Mouse (Mus musculus): ENCODE measurements around the gene Slc35f3. TPM values are rescaled to one million over a fixed set of nuclear protein-coding genes. Genes with fewer than 3 reads are reported as not detected.

Gene Slc35f3
- polyA plus RNA-seq, 1 experiment from 2014 or later = 0.68 TPM

DNA sequence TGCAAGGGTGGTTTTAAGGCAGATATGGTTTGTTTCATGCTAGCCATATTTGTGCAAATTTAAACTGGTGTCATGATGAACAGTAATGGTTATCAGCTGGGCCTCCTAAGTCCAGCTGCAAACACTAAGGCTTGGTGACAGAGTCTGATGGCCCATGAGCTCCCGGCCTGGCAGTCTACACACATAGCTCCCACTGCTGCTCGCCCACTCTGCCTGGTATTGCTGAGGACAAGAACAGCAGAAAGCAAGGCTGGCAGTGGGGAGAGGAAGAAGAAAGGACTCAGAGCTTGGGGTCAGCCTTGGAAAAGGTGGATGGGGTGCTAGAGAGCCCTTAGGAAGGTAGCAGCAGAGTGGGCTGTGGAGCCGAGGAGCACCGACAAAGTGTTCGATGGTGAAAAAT, 131.3 kb downstream of the Slc35f3 start:
- TF ChIP-seq EP300 (optimal IDR thresholded peaks at IDR 0.05) = no peak
- TF ChIP-seq CTCF (IDR thresholded peaks at IDR 0.05; ENCODE audit: low read depth) = no peak
- 91% methylated on average over 5 of the region's 5 CpGs for WGBS
- peaks cover 21% of the 10 kb centered on the region for H3K36me3 ChIP-seq (ENCODE audit: control insufficient read depth, insufficient read depth, low read length)
- no peak overlapping the region for H3K4me2 ChIP-seq (replicated peaks; ENCODE audit: low read depth)
- no peaks in the 10 kb centered on the region for H3K27me3 ChIP-seq (ENCODE audit: control insufficient read depth, insufficient read depth, low read length)
- H3K27ac ChIP-seq (replicated peaks) = no peak overlapping the region
- H3K4me3 ChIP-seq (ENCODE audit: low read depth, low read length) = no peak overlapping the region
- H3K4me1 ChIP-seq (replicated peaks; ENCODE audit: control insufficient read depth, insufficient read depth) = no peaks in the 10 kb centered on the region
- H3K9me3 ChIP-seq (ENCODE audit: control insufficient read depth, low read length) = no peaks in the 10 kb centered on the region
- ATAC-seq (ENCODE audit: low FRiP score, low TSS enrichment) (no peak), DNase-seq (ENCODE audit: low spot score) (no peak)
- no peak overlapping the region for H3K9ac ChIP-seq (ENCODE audit: low read length)

DNA sequence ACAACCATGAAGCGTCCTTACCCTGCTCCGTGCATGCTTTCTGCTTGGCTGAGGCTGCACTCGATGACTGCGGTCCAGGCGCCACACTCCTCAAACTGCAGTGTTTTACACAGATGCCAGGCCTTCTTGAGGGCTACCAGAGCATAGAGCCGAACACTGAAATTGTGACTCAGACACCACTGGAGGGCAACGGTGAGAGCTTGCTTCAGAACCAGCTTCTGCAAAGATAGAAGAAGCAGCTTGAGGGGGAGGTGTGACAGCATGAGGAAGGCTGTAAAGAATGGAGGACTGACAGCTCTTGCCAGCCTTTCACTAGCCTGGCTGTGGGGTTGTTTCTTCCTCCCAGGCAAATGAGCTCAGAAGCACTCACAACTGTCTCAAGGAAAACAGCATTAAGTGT, 135.5 kb downstream of the Slc35f3 start:
- Histone ChIP-seq H3K27me3 (ENCODE audit: control insufficient read depth, insufficient read depth, low read length) (no peaks in the 10 kb centered on the region), H3K4me3 (ENCODE audit: low read depth, low read length) (no peak overlapping the region), H3K36me3 (ENCODE audit: control insufficient read depth, insufficient read depth, low read length) (peaks cover 15% of the 10 kb centered on the region), H3K4me1 (replicated peaks; ENCODE audit: control insufficient read depth, insufficient read depth) (no peaks in the 10 kb centered on the region), H3K27ac (replicated peaks) (no peak overlapping the region), H3K9me3 (ENCODE audit: control insufficient read depth, low read length) (no peaks in the 10 kb centered on the region), H3K4me2 (replicated peaks; ENCODE audit: low read depth) (no peak overlapping the region), H3K9ac (ENCODE audit: low read length) (no peak overlapping the region)
- 82% methylated on average over 7 of the region's 7 CpGs for WGBS
- peak; percentile 43; the same call in 1 of the 2 replicates for TF ChIP-seq CTCF (IDR thresholded peaks at IDR 0.05; ENCODE audit: low read depth)
- TF ChIP-seq EP300 (optimal IDR thresholded peaks at IDR 0.05) = no peak
- no peak for ATAC-seq (ENCODE audit: low FRiP score, low TSS enrichment)
- DNase-seq (ENCODE audit: low spot score) = no peak

- Histone ChIP-seq H3K9ac (ENCODE audit: low read length) (no peak overlapping the region), H3K36me3 (ENCODE audit: control insufficient read depth, insufficient read depth, low read length) (peaks cover 13% of the 10 kb centered on the region), H3K27ac (replicated peaks) (no peak overlapping the region), H3K4me1 (replicated peaks; ENCODE audit: control insufficient read depth, insufficient read depth) (no peaks in the 10 kb centered on the region), H3K4me2 (replicated peaks; ENCODE audit: low read depth) (no peak overlapping the region), H3K9me3 (ENCODE audit: control insufficient read depth, low read length) (no peaks in the 10 kb centered on the region), H3K27me3 (ENCODE audit: control insufficient read depth, insufficient read depth, low read length) (no peaks in the 10 kb centered on the region), H3K4me3 (ENCODE audit: low read depth, low read length) (no peak overlapping the region)
- TF ChIP-seq CTCF (IDR thresholded peaks at IDR 0.05; ENCODE audit: low read depth) = peak; percentile 44
- TF ChIP-seq EP300 (optimal IDR thresholded peaks at IDR 0.05) = no peak
- 62% methylated on average over 2 of the region's 2 CpGs for WGBS
- DNase-seq (ENCODE audit: low spot score) (no peak), ATAC-seq (ENCODE audit: low FRiP score, low TSS enrichment) (no peak)
These were observed 140.6 kb downstream of the Slc35f3 start for GRCm38 (mm10) chr8:126438937-126439336.

Other genes starting within 250 kb of the Slc35f3 start
- gene Coa6, start 124.0 kb downstream of the Slc35f3 start, polyA plus RNA-seq (2015; fragmentation: Nextera tagmentation; extraction: Ambion mirVana) = 55.6 and 58.7 TPM in 2 replicates
- 1.1 and 1.2 TPM in 2 replicates for gene Tarbp1, start 176.5 kb downstream of the Slc35f3 start, polyA plus RNA-seq (2015; fragmentation: Nextera tagmentation; extraction: Ambion mirVana)